Mouse (Mus musculus): Measurements from ENCODE around the gene Morc2a. TPM values are rescaled to one million over a fixed set of nuclear protein-coding genes. Genes with fewer than 3 reads are reported as not detected.

Morc2a gene
- polyA plus RNA-seq, 1 experiment, result 28.2 TPM

DNA sequence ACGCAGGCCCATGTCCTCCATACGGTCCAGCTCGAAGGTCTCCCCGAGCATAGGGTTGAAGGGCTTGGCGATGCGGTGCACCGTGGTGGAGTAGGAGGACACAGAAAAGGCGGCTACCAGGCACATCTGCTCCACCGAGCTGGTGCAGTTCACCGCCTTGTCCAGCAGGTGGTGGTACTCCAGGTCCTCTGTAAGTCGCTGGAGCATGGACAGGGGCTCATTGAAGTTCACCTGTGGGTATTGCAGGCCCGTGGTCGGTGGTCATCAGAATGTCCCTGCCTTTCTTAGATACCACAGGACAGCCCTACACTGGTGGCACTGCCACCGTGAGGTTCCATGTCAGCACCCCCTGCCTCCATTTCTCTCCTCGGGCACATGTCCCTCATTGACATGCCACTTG, 65.5 kb downstream of the Morc2a start:
- TF ChIP-seq MYOD1 (IDR thresholded peaks at IDR 0.05; ENCODE audit: control insufficient read depth in 1 of 3, insufficient read length in 2 of 3, low read depth in 2 of 3) (no peak), MAX (IDR thresholded peaks at IDR 0.05; ENCODE audit: low read depth) (no peak), USF1 (IDR thresholded peaks at IDR 0.05; ENCODE audit: low read depth) (no peak)
- H3K36me3 ChIP-seq (ENCODE audit: control insufficient read depth, insufficient read depth), result no peaks in the 10 kb centered on the region
- no peak overlapping the region for H3K4me2 ChIP-seq (ENCODE audit: low read depth)
- H3ac ChIP-seq (ENCODE audit: control insufficient read depth, insufficient read length), result no peak overlapping the region
- no peaks in the 10 kb centered on the region for H3K79me2 ChIP-seq (ENCODE audit: control insufficient read depth, insufficient read depth)
- peaks cover 10% of the 10 kb centered on the region for H3K27me3 ChIP-seq (ENCODE audit: control insufficient read depth, insufficient read depth, insufficient read length)
- no peak overlapping the region for H3K4me3 ChIP-seq

DNA sequence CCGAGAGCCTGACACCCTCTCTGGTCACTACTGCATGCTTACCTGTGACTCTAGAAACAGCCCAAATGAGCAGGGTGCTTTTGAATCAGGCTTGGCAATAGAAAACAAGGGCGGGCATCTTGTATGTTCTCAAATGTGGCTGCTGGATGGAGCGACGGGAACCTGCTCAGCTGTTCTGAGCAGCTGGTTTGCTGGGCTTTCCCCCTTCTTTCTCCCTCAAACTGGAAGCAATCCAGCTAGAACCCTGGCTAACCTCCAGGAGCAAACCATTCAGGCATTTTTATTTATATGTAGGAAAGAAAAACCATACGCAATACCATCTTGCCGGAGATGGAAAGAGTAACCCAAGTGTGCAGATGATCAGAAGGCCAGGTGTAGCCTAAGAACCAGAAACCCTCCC, 67.7 kb downstream of the Morc2a start:
- no peaks in the 10 kb centered on the region for H3K36me3 ChIP-seq (ENCODE audit: control insufficient read depth, insufficient read depth)
- no peak overlapping the region for H3ac ChIP-seq (ENCODE audit: control insufficient read depth, insufficient read length)
- no peak for TF ChIP-seq USF1 (IDR thresholded peaks at IDR 0.05; ENCODE audit: low read depth)
- TF ChIP-seq E2F4 (IDR thresholded peaks at IDR 0.05; ENCODE audit: insufficient read depth), result no peak
- peak in 1 of 3 experiments; percentile 46 for TF ChIP-seq MYOG (IDR thresholded peaks at IDR 0.05; ENCODE audit: control insufficient read depth in 1 of 3, insufficient read depth in 1 of 3, insufficient read length in 2 of 3, low read depth in 2 of 3)
- TF ChIP-seq REST (IDR thresholded peaks at IDR 0.05; ENCODE audit: insufficient read depth, insufficient read length), result no peak
- no peak for TF ChIP-seq POLR2A (IDR thresholded peaks at IDR 0.05; ENCODE audit: insufficient read length, low read depth)
- TF ChIP-seq POLR2AphosphoS2 (IDR thresholded peaks at IDR 0.05; ENCODE audit: insufficient read length, low read depth), result no peak
- no peak for TF ChIP-seq SRF (IDR thresholded peaks at IDR 0.05; ENCODE audit: control insufficient read depth, insufficient read length, low read depth)
- no peak for TF ChIP-seq CEBPB (IDR thresholded peaks at IDR 0.05; ENCODE audit: insufficient read depth, poor library complexity, severe bottlenecking)
- TF ChIP-seq MYOD1 (IDR thresholded peaks at IDR 0.05; ENCODE audit: control insufficient read depth in 1 of 3, insufficient read length in 2 of 3, low read depth in 2 of 3), result peak in 2 of 3 experiments; percentile 33 to 36
- no peak for TF ChIP-seq TCF12 (IDR thresholded peaks at IDR 0.05; ENCODE audit: insufficient read depth, poor library complexity, severe bottlenecking)
- TF ChIP-seq MAX (IDR thresholded peaks at IDR 0.05; ENCODE audit: low read depth), result no peak
- no peak overlapping the region for H3K4me3 ChIP-seq
- no peaks in the 10 kb centered on the region for H3K79me2 ChIP-seq (ENCODE audit: control insufficient read depth, insufficient read depth)
- H3K27me3 ChIP-seq (ENCODE audit: control insufficient read depth, insufficient read depth, insufficient read length), result peaks cover 10% of the 10 kb centered on the region
- H3K4me2 ChIP-seq (ENCODE audit: low read depth), result no peak overlapping the region

DNA sequence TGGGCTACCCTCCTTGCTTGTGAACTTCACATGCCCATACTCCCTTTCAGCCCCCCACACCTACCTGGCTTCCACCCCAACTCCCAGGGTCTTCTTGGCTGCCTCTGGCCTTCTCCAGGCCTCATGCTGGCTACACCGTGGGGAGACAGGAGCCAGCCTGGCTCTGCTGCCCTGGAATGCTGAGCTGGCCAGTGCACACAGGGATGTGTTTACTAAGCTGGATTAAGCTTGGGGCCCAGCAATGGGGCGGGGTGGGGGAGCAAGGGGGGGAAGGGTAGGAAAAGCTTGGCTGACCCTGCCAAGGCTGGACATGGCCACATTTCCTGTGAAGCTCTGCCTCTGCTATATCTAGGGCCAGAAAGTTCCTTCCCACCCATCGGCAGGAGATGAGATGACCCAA, 73.0 kb downstream of the Morc2a start:
- Histone ChIP-seq H3K4me2 (ENCODE audit: low read depth) (no peak overlapping the region), H3K36me3 (ENCODE audit: control insufficient read depth, insufficient read depth) (no peaks in the 10 kb centered on the region), H3ac (ENCODE audit: control insufficient read depth, insufficient read length) (no peak overlapping the region), H3K27me3 (ENCODE audit: control insufficient read depth, insufficient read depth, insufficient read length) (peaks cover 8% of the 10 kb centered on the region), H3K79me2 (ENCODE audit: control insufficient read depth, insufficient read depth) (no peaks in the 10 kb centered on the region), H3K4me3 (no peak overlapping the region)
- TF ChIP-seq MYOG (IDR thresholded peaks at IDR 0.05; ENCODE audit: control insufficient read depth in 1 of 3, insufficient read depth in 1 of 3, insufficient read length in 2 of 3, low read depth in 2 of 3) (no peak), MAX (IDR thresholded peaks at IDR 0.05; ENCODE audit: low read depth) (no peak), CEBPB (IDR thresholded peaks at IDR 0.05; ENCODE audit: insufficient read depth, poor library complexity, severe bottlenecking) (no peak), USF1 (IDR thresholded peaks at IDR 0.05; ENCODE audit: low read depth) (no peak), POLR2AphosphoS2 (IDR thresholded peaks at IDR 0.05; ENCODE audit: insufficient read length, low read depth) (no peak), TCF3 (IDR thresholded peaks at IDR 0.05; ENCODE audit: insufficient read length, low read depth) (no peak), SRF (IDR thresholded peaks at IDR 0.05; ENCODE audit: control insufficient read depth, insufficient read length, low read depth) (no peak), MYOD1 (IDR thresholded peaks at IDR 0.05; ENCODE audit: control insufficient read depth in 1 of 3, insufficient read length in 2 of 3, low read depth in 2 of 3) (no peak), TCF12 (IDR thresholded peaks at IDR 0.05; ENCODE audit: insufficient read depth, poor library complexity, severe bottlenecking) (no peak), POLR2A (IDR thresholded peaks at IDR 0.05; ENCODE audit: insufficient read length, low read depth) (no peak), REST (IDR thresholded peaks at IDR 0.05; ENCODE audit: insufficient read depth, insufficient read length) (no peak)

DNA sequence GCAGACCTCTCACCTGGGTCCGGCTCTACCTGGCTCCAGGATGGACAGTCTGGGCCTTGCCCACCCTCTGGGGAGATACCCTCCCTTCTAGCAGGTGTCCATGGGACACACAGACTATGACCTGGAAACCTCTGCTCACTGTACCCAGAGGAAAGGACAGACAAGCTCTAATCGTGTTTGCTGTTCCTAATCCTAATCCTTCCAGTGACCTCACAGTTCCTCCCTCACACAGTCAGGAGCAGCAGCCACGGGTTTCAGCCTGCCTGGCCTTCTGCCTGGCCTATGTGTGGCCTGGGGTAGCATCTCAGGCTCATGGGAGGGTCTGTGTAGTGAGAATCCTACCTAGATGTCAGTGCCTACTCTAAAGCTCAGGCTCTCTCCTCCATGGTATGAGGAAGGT, 73.9 kb downstream of the Morc2a start:
- H3K36me3 ChIP-seq (ENCODE audit: control insufficient read depth, insufficient read depth), result no peaks in the 10 kb centered on the region
- no peak for TF ChIP-seq USF1 (IDR thresholded peaks at IDR 0.05; ENCODE audit: low read depth)
- no peak for TF ChIP-seq TCF12 (IDR thresholded peaks at IDR 0.05; ENCODE audit: insufficient read depth, poor library complexity, severe bottlenecking)
- no peak for TF ChIP-seq E2F4 (IDR thresholded peaks at IDR 0.05; ENCODE audit: insufficient read depth)
- no peak for TF ChIP-seq REST (IDR thresholded peaks at IDR 0.05; ENCODE audit: insufficient read depth, insufficient read length)
- no peak for TF ChIP-seq MAX (IDR thresholded peaks at IDR 0.05; ENCODE audit: low read depth)
- TF ChIP-seq MYOG (IDR thresholded peaks at IDR 0.05; ENCODE audit: control insufficient read depth in 1 of 3, insufficient read depth in 1 of 3, insufficient read length in 2 of 3, low read depth in 2 of 3), result no peak
- H3K4me2 ChIP-seq (ENCODE audit: low read depth), result no peak overlapping the region
- H3K4me3 ChIP-seq, result no peak overlapping the region
- no peak overlapping the region for H3ac ChIP-seq (ENCODE audit: control insufficient read depth, insufficient read length)
- peaks cover 8% of the 10 kb centered on the region for H3K27me3 ChIP-seq (ENCODE audit: control insufficient read depth, insufficient read depth, insufficient read length)
- H3K79me2 ChIP-seq (ENCODE audit: control insufficient read depth, insufficient read depth), result no peaks in the 10 kb centered on the region

DNA sequence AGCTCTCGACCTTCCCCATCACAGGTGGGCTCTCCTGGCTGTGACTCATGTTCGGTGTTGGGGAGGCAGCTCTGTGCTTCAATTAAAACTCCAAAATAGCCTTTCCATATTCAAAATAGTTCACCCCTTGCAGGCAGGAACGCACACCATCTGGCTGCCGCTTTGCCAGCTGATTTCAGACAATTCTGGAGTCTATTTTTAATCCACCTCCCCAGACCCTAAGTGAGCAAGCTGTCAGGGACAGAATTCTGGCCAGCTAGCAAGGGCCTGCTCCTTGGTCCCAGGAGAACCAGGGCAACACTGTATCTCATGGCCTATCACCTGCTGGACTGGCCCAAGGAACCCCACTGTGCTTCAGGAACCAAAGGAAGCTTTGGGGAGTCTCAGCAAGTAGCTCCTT, 74.9 kb downstream of the Morc2a start:
- TF ChIP-seq TCF12 (IDR thresholded peaks at IDR 0.05; ENCODE audit: insufficient read depth, poor library complexity, severe bottlenecking), result no peak
- TF ChIP-seq MYOG (IDR thresholded peaks at IDR 0.05; ENCODE audit: control insufficient read depth in 1 of 3, insufficient read depth in 1 of 3, insufficient read length in 2 of 3, low read depth in 2 of 3), result no peak
- TF ChIP-seq POLR2A (IDR thresholded peaks at IDR 0.05; ENCODE audit: insufficient read length, low read depth), result no peak
- no peak for TF ChIP-seq USF1 (IDR thresholded peaks at IDR 0.05; ENCODE audit: low read depth)
- TF ChIP-seq SRF (IDR thresholded peaks at IDR 0.05; ENCODE audit: control insufficient read depth, insufficient read length, low read depth), result no peak
- TF ChIP-seq CEBPB (IDR thresholded peaks at IDR 0.05; ENCODE audit: insufficient read depth, poor library complexity, severe bottlenecking), result no peak
- no peak for TF ChIP-seq E2F4 (IDR thresholded peaks at IDR 0.05; ENCODE audit: insufficient read depth)
- no peak for TF ChIP-seq POLR2AphosphoS2 (IDR thresholded peaks at IDR 0.05; ENCODE audit: insufficient read length, low read depth)
- TF ChIP-seq MAX (IDR thresholded peaks at IDR 0.05; ENCODE audit: low read depth), result no peak
- TF ChIP-seq REST (IDR thresholded peaks at IDR 0.05; ENCODE audit: insufficient read depth, insufficient read length), result no peak
- TF ChIP-seq MYOD1 (IDR thresholded peaks at IDR 0.05; ENCODE audit: control insufficient read depth in 1 of 3, insufficient read length in 2 of 3, low read depth in 2 of 3), result no peak
- TF ChIP-seq TCF3 (IDR thresholded peaks at IDR 0.05; ENCODE audit: insufficient read length, low read depth), result no peak
- no peak overlapping the region for H3K4me2 ChIP-seq (ENCODE audit: low read depth)
- H3K27me3 ChIP-seq (ENCODE audit: control insufficient read depth, insufficient read depth, insufficient read length), result peaks cover 8% of the 10 kb centered on the region
- H3K79me2 ChIP-seq (ENCODE audit: control insufficient read depth, insufficient read depth), result no peaks in the 10 kb centered on the region
- no peaks in the 10 kb centered on the region for H3K36me3 ChIP-seq (ENCODE audit: control insufficient read depth, insufficient read depth)
- H3ac ChIP-seq (ENCODE audit: control insufficient read depth, insufficient read length), result no peak overlapping the region
- H3K4me3 ChIP-seq, result no peak overlapping the region

Measured in myocyte (in vitro differentiated cells).